Mouse (Mus musculus): ENCODE results near the gene Ankrd17. TPM values are rescaled to one million over a fixed set of nuclear protein-coding genes. Genes with fewer than 3 reads are reported as not detected.
A peak's percentile ranks its signal among the peaks of the same experiment; 100 is the strongest.

Gene Ankrd17
- total and polyA plus RNA-seq, 2 experiments from 2014 or later = 23.6 to 61.1 TPM

DNA sequence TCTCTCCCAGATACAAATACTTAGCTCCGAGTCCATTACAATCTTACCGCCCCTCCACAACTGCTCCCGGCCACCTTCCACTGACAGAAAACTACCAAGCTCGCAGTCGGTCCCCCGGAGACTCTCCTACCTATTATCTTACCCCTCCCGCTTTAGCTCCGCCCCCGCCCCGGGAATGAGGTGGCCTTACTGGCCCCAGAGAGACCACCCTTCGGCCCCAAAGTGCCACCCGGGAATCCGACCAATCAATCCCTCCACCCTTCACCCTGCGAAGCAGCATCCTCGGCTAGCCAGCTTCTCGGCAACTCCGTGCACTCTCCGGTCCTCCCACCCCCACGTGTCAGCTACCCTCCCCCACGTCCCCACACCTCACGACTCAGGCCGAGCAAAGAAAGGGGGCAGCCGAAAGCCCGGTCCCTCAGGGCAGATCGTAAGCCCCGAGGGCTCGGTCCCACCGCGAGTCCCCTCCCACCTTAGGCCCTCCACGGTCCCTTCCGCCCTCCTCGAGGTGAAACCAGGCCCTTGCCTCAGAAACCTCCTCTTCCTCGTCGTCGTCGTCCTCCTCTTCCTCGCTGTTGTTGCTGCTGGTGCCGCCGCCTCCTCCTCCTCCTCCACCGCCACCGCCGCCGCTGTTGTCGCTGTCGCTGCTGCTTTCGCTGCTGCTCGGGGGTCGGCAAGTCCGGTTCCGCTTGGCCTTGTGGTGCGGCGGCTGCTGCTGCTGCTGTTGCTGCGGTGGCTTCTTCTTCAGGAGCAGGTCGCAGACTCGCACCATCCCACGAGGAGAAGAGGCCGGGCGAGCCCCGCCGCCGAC is 1.0 kb downstream of the Ankrd17 start:
- peaks cover 8% of the 10 kb centered on the region; the same call in 1 of the 2 replicates for H3K4me1 ChIP-seq (ENCODE audit: insufficient read depth, low read length)
- peak overlapping the region; percentile 75 for H3K4me2 ChIP-seq (ENCODE audit: low read depth, low read length, poor library complexity, severe bottlenecking)
- under 1% methylated on average over 55 of the region's 61 CpGs for WGBS
- peak; percentile 27 for TF ChIP-seq CTCF (IDR thresholded peaks at IDR 0.05)
- ATAC-seq (ENCODE audit: low FRiP score) = peak; percentile 31
- H3K9ac ChIP-seq (replicated peaks; ENCODE audit: low read length, poor library complexity, severe bottlenecking) = peak overlapping the region; percentile 98
- peak overlapping the region; percentile 79 for H3K4me3 ChIP-seq (ENCODE audit: low read depth, low read length)
- peak overlapping the region; percentile 99 for H3K27ac ChIP-seq (ENCODE audit: low read depth, low read length)
- peak; percentile 23 for DNase-seq (ENCODE audit: low spot score)
- H3K9me3 ChIP-seq (ENCODE audit: low read length) = no peaks in the 10 kb centered on the region
- no peaks in the 10 kb centered on the region for H3K36me3 ChIP-seq (ENCODE audit: insufficient read depth, low read length)
- no peaks in the 10 kb centered on the region for H3K27me3 ChIP-seq (ENCODE audit: insufficient read depth, low read length)

DNA sequence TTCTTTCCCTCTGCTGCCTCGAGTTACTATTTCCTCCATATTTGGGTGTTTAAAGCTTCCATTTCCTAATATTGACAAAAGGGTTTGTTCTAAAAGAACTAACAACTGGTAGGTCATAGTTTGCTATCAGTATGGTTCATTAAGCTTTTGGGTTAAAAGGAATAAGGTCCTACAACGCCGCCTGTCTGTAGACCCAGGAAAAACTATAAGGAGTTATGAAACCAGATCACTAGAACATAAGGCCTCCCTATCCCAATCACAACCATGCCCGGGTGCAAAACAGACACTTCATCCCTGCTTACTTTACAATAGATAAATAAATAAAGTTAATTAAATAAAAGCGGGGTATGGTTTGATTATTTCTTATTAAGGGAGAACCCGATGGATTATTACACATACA is 1.9 kb downstream of the Ankrd17 start:
- Histone ChIP-seq H3K4me2 (ENCODE audit: low read depth, low read length, poor library complexity, severe bottlenecking) (peak overlapping the region; percentile 75), H3K9ac (replicated peaks; ENCODE audit: low read length, poor library complexity, severe bottlenecking) (no peak overlapping the region; the same call in 1 of the 2 replicates), H3K9me3 (ENCODE audit: low read length) (no peaks in the 10 kb centered on the region), H3K4me3 (ENCODE audit: low read depth, low read length) (peak overlapping the region; percentile 79), H3K27me3 (ENCODE audit: insufficient read depth, low read length) (no peaks in the 10 kb centered on the region), H3K36me3 (ENCODE audit: insufficient read depth, low read length) (no peaks in the 10 kb centered on the region), H3K27ac (ENCODE audit: low read depth, low read length) (no peak overlapping the region), H3K4me1 (ENCODE audit: insufficient read depth, low read length) (peaks cover 8% of the 10 kb centered on the region; the same call in 1 of the 2 replicates)
- ATAC-seq (ENCODE audit: low FRiP score) (no peak), DNase-seq (ENCODE audit: low spot score) (peak; percentile 79)
- TF ChIP-seq CTCF (IDR thresholded peaks at IDR 0.05) = peak; percentile 71
- 3% methylated on average over 6 of the region's 6 CpGs for WGBS

DNA sequence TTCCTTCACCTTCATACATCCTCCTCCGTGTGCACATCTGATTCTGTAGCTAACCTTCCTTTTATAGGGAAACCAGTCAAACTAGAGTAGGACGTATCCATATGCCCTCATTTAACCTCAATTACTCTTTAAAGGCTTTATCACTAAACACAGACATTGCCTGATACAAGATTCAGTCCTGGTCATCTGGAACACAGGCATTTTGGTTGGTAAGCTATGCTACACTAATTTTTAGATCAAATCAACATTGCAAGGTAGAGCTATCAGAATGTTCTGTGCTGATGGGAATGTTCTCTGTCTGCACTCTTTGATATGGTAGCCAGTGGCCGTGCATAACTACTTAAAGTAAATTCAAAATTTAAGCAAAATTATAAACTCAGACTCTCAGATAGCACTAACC is 10.6 kb downstream of the Ankrd17 start:
- Histone ChIP-seq H3K4me1 (ENCODE audit: insufficient read depth, low read length) (no peaks in the 10 kb centered on the region), H3K36me3 (ENCODE audit: insufficient read depth, low read length) (no peaks in the 10 kb centered on the region), H3K9ac (replicated peaks; ENCODE audit: low read length, poor library complexity, severe bottlenecking) (no peak overlapping the region), H3K27ac (ENCODE audit: low read depth, low read length) (no peak overlapping the region), H3K4me2 (ENCODE audit: low read depth, low read length, poor library complexity, severe bottlenecking) (no peak overlapping the region), H3K4me3 (ENCODE audit: low read depth, low read length) (no peak overlapping the region), H3K9me3 (ENCODE audit: low read length) (no peaks in the 10 kb centered on the region), H3K27me3 (ENCODE audit: insufficient read depth, low read length) (no peaks in the 10 kb centered on the region)
- no peak for DNase-seq (ENCODE audit: low spot score)
- ATAC-seq (ENCODE audit: low FRiP score) = no peak
- no peak for TF ChIP-seq CTCF (IDR thresholded peaks at IDR 0.05)
- 94% methylated on average over 3 of the region's 3 CpGs for WGBS

DNA sequence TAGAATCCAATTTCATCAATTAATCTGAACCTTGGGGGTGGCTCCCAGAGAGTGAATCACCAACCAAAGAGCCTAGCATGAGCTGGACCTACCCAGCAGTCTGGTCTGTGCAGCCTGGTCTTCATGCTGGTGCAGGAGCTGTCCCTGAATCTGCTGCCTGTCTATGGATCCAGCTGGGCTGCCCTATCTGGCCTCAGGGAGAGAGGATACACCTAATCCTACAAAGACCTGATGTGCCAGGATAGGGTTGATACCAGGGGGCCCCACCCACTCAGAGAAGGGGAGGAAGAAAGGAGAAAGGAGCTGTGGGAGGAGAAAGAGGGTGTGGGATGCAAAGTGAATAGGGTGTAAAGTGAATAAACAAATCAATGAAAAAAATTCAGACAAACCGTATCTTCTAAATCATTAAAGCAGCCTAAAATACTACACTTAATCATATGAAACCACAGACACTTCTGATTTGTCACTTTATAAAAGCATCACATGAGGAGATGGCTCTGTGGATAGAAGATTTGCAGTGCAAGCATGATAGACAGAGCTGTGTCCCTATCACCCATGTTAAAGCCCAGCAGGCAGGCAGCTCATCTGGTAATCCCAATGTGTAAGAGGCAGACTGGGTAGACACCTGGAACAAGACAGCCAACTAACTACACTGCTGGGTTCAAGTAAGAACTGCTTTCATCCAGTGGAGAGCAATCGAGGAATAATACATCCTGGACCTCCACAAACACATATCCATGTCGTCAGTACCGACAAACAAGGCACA is 12.6 kb downstream of the Ankrd17 start:
- H3K9ac ChIP-seq (replicated peaks; ENCODE audit: low read length, poor library complexity, severe bottlenecking) = no peak overlapping the region
- no peak overlapping the region for H3K4me2 ChIP-seq (ENCODE audit: low read depth, low read length, poor library complexity, severe bottlenecking)
- no peaks in the 10 kb centered on the region for H3K36me3 ChIP-seq (ENCODE audit: insufficient read depth, low read length)
- no peaks in the 10 kb centered on the region for H3K4me1 ChIP-seq (ENCODE audit: insufficient read depth, low read length)
- no peaks in the 10 kb centered on the region for H3K27me3 ChIP-seq (ENCODE audit: insufficient read depth, low read length)
- H3K4me3 ChIP-seq (ENCODE audit: low read depth, low read length) = no peak overlapping the region
- no peak for DNase-seq (ENCODE audit: low spot score)
- ATAC-seq (ENCODE audit: low FRiP score) = no peak
- no peaks in the 10 kb centered on the region for H3K9me3 ChIP-seq (ENCODE audit: low read length)
- no peak for TF ChIP-seq CTCF (IDR thresholded peaks at IDR 0.05)
- no peak overlapping the region for H3K27ac ChIP-seq (ENCODE audit: low read depth, low read length)
- WGBS = 93% methylated on average over 4 of the region's 4 CpGs

DNA sequence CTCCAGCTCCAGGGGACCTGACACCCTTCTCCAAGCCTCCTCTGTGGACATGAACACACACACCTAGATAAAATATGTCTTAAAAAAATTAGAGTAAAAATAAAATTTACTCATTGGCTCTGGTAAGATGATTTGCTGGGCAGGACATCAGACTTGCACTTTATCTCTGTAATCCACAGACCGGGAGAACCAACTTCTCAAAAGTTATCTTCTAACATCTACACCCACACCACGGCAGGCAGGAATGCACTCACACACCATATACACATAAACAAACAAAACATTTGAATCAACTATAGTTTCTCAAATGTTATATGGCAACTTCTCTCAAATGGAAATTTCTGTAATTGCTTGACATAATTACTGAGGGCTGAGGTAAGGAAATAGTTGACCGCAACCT is 19.5 kb downstream of the Ankrd17 start:
- ATAC-seq (ENCODE audit: low FRiP score) (no peak), DNase-seq (ENCODE audit: low spot score) (no peak)
- Histone ChIP-seq H3K27ac (ENCODE audit: low read depth, low read length) (no peak overlapping the region), H3K36me3 (ENCODE audit: insufficient read depth, low read length) (no peaks in the 10 kb centered on the region), H3K4me2 (ENCODE audit: low read depth, low read length, poor library complexity, severe bottlenecking) (no peak overlapping the region), H3K27me3 (ENCODE audit: insufficient read depth, low read length) (no peaks in the 10 kb centered on the region), H3K9me3 (ENCODE audit: low read length) (no peaks in the 10 kb centered on the region), H3K4me1 (ENCODE audit: insufficient read depth, low read length) (no peaks in the 10 kb centered on the region), H3K9ac (replicated peaks; ENCODE audit: low read length, poor library complexity, severe bottlenecking) (no peak overlapping the region), H3K4me3 (ENCODE audit: low read depth, low read length) (no peak overlapping the region)
- no peak for TF ChIP-seq CTCF (IDR thresholded peaks at IDR 0.05)
- WGBS = 99% methylated on average over 3 of the region's 3 CpGs

DNA sequence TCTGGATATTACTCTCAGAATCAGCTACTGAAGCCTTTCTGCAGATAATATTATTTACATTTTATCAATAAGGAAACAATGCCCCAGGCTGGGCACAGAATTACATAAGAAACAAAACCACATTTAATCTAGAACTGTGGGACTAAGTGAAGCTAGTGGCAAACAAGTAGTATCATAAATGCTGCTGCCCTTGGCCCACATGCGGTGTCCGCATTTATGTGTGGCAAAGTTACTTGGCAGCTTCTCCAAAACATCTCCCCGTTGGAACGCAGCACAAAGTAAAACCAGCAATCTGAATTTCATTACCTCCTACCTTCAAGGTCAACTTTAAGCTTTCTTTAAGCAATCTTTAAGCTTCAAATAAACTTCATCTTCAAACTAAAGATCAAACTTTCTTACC is 25.5 kb downstream of the Ankrd17 start:
- Histone ChIP-seq H3K4me1 (ENCODE audit: insufficient read depth, low read length) (peaks cover 6% of the 10 kb centered on the region; the same call in 1 of the 2 replicates), H3K4me2 (ENCODE audit: low read depth, low read length, poor library complexity, severe bottlenecking) (no peak overlapping the region), H3K4me3 (ENCODE audit: low read depth, low read length) (no peak overlapping the region), H3K27ac (ENCODE audit: low read depth, low read length) (no peak overlapping the region), H3K27me3 (ENCODE audit: insufficient read depth, low read length) (no peaks in the 10 kb centered on the region), H3K9ac (replicated peaks; ENCODE audit: low read length, poor library complexity, severe bottlenecking) (no peak overlapping the region), H3K9me3 (ENCODE audit: low read length) (no peaks in the 10 kb centered on the region), H3K36me3 (ENCODE audit: insufficient read depth, low read length) (no peaks in the 10 kb centered on the region)
- no peak for ATAC-seq (ENCODE audit: low FRiP score)
- no peak for DNase-seq (ENCODE audit: low spot score)
- no peak for TF ChIP-seq CTCF (IDR thresholded peaks at IDR 0.05)
- 68% methylated on average over 4 of the region's 4 CpGs for WGBS

Measured in midbrain, postnatal 0 days (tissue).